Mouse (Mus musculus) NIH3T3 (cell line): ENCODE results near the gene Obp1a.

ENCODE experiments used
- DNase-seq: peaks from one replicate; pipeline ENCODE4 v3.0.0-alpha.2; 2012; ENCODE audit warnings: low read depth

Obp1a gene

DNA sequence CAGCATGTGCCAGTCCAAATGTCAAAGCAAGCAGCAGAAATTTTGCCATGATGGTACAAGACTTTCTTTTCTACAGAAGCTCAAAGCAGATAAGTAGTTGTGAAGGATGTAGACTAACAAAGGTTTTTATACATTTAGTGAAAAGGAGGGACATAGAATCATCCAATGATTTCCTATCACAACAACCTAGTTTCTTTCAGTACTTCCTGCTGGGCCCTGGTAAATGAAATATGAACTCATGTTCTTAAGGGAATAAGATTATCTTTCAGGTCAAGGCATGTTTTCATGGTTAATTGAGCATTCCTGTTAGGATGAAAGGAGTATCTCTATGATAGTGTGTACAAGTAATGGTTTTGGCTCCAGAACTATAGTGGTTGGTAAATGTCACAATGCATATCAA, at the start of gene Obp1a:
Gene Obp1a, minus strand, starts transcription at position 101 of the 400 bp plus-strand sequence.
- no peak for DNase-seq

DNA sequence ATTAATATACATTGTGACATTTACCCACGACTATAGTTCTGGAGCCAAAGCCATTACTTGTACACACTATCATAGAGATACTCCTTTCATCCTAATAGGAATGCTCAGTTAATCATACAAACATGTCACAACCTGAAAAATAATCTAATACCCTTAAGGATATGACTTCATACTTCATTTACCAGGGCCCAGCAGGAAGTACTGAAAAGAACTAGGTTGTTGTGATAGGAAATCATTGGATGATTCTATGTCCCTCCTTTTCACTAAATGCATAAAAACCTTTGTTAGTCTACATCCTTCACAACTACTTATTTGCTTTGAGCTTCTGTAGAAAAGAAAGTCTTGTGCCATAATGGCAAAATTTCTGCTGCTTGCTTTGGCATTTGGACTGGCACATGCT, 34.0 kb upstream of the Obp1a start, which contains the start of gene Gm5938:
Gene Gm5938, plus strand, starts transcription at position 301 of the 400 bp plus-strand sequence.
- no peak for DNase-seq
